In genomic region chr12:31773612-31774011, GRCm38 (mm10) we compare ENCODE assay signal across 24 mouse cellular contexts. TPM values are rescaled to one million over a fixed set of nuclear protein-coding genes. Genes with fewer than 3 reads are reported as not detected.
A peak's percentile ranks its signal among the peaks of the same experiment; 100 is the strongest.
DNase-seq lines count a peak whose midpoint lies in the region; TF ChIP-seq lines count a peak whose summit lies in the region.
"Had no signal": no experiment of that assay in that cellular context is flagged by ENCODE, and none has a peak within 500 bp of the region (broad histone marks: within the 10 kb centered on the region; RNA-seq: fewer than 3 reads in every experiment).

No protein-coding gene starts in this region.

- H3K27ac ChIP-seq in left cerebral cortex, adult 2 months = peak overlapping the region; percentile 66
- H3K27ac ChIP-seq: kidney, embryonic 15.5 days; limb, embryonic 13.5 days; liver, embryonic 12.5 days; midbrain, embryonic 12.5 days; neural tube, embryonic 13.5 days; stomach, embryonic 15.5 days had no signal

- intact Hi-C loops in left cerebral cortex, adult 2 months (cut with DNase I) = no loop called here
- intact Hi-C loops in left cerebral cortex, postnatal 36 days (cut with DNase I) = no loop called here

- peak; percentile 14 for DNase-seq in left cerebral cortex, adult 2 months (ENCODE audit: extremely low spot score in 1 of 2, low spot score in 2 of 2)
- DNase-seq in left cerebral cortex, postnatal 36 days (ENCODE audit: low spot score in 2 of 2) = no peak
- DNase-seq in right cerebral cortex, postnatal 14 days = peak; percentile 11
- DNase-seq in right cerebral cortex, adult 18-20 months = no peak
- DNase-seq in layer of hippocampus, postnatal 10 days (ENCODE audit: low spot score in 2 of 2) = peak; percentile 9 to 27
- no peak for DNase-seq in Muller cell, postnatal 12 days (ENCODE audit: inconsistent ontology term)
- DNase-seq in thymus, postnatal 10 days (ENCODE audit: low spot score in 2 of 2) = no peak
- DNase-seq: adrenal gland, postnatal 14 days; cerebellum, adult 2 months; cerebellum, postnatal 14 days; gastrocnemius, postnatal 14 days; kidney, adult 18-20 months; kidney, postnatal 25 days; liver, postnatal 0 days; lung, postnatal 36 days; thymus, postnatal 36 days had no signal

- no peak for TF ChIP-seq CTCF in left cerebral cortex, adult 2 months (IDR thresholded peaks at IDR 0.05)

- no peak overlapping the region for H3K4me3 ChIP-seq in left cerebral cortex, adult 2 months
- H3K4me3 ChIP-seq: erythroblast, embryonic 14.5 days; kidney, embryonic 15.5 days; limb, embryonic 13.5 days; liver, embryonic 12.5 days; midbrain, embryonic 12.5 days; neural tube, embryonic 13.5 days; stomach, embryonic 15.5 days had no signal

RNA-seq across cellular contexts. Expression of gene Gpr22, which starts 59.9 kb away (rescaled TPM):
- 10 to 100 TPM; 49.5 to 54.4 TPM for total RNA-seq in left cerebral cortex, adult 2 months (2021)
- total RNA-seq in left cerebral cortex, postnatal 36 days (2021) = 10 to 100 TPM; 49.0 to 49.6 TPM
- 10 to 100 TPM; 50.5 to 59.9 TPM for total RNA-seq in layer of hippocampus, postnatal 10 days (2021)
- total RNA-seq: gastrocnemius, postnatal 14 days; MEL had no signal

Comparison
In these comparisons a context has a peak if more than half of its experiments do, and no peak if none do; other contexts are left out.
1. DNase-seq: peak in left cerebral cortex, adult 2 months (2 of 2), right cerebral cortex, postnatal 14 days (single experiment) and layer of hippocampus, postnatal 10 days (2 of 2); none in left cerebral cortex, postnatal 36 days (0 of 2), right cerebral cortex, adult 18-20 months (single experiment), Muller cell, postnatal 12 days (single experiment) and thymus, postnatal 10 days (0 of 2).